Mouse (Mus musculus) myocyte (in vitro differentiated cells): ENCODE measurements around the gene Gpr108. TPM values are rescaled to one million over a fixed set of nuclear protein-coding genes. Genes with fewer than 3 reads are reported as not detected.

ENCODE experiments used
- H3K27me3 ChIP-seq: one replicate; pipeline ENCODE4 v1.6.1; 2011; ENCODE audit not compliant: control insufficient read depth, insufficient read depth, insufficient read length
- H3K36me3 ChIP-seq: one replicate; pipeline ENCODE4 v1.6.1; 2011; ENCODE audit not compliant: control insufficient read depth, insufficient read depth
- H3K4me2 ChIP-seq: one replicate; pipeline ENCODE4 v1.6.1; 2011; ENCODE audit warnings: low read depth, control low read depth
- H3K4me3 ChIP-seq: one replicate; pipeline ENCODE4 v1.5.1; 2011; ENCODE audit warnings: mild to moderate bottlenecking, control low read depth, moderate library complexity
- H3K79me2 ChIP-seq: one replicate; pipeline ENCODE4 v1.6.1; 2011; ENCODE audit not compliant: control insufficient read depth, insufficient read depth
- H3ac ChIP-seq: one replicate; pipeline ENCODE4 v1.6.1; 2011; ENCODE audit not compliant: control insufficient read depth, insufficient read length
- CEBPB ChIP-seq: IDR thresholded peaks from 2 replicates; pipeline ENCODE4 v1.6.1; 2011; ENCODE audit warnings: mild to moderate bottlenecking, moderate library complexity; ENCODE audit not compliant: poor library complexity, insufficient read depth, severe bottlenecking
- E2F4 ChIP-seq: IDR thresholded peaks from one replicate; pipeline ENCODE4 v1.6.1; 2011; ENCODE audit warnings: mild to moderate bottlenecking, control low read depth, moderate library complexity; ENCODE audit not compliant: insufficient read depth
- MAX ChIP-seq: IDR thresholded peaks from one replicate; pipeline ENCODE4 v1.6.1; 2011; ENCODE audit warnings: low read depth, mild to moderate bottlenecking, control low read depth
- MYOD1 ChIP-seq, 3 experiments: IDR thresholded peaks; one replicate each; pipeline ENCODE4 v1.6.1; 2011; ENCODE audit warnings: control low read depth in 2 of 3, low read depth in 2 of 3, mild to moderate bottlenecking in 2 of 3, moderate library complexity in 1 of 3; ENCODE audit not compliant: insufficient read length in 2 of 3, control insufficient read depth in 1 of 3
- MYOG ChIP-seq, 3 experiments: IDR thresholded peaks; one replicate each; pipeline ENCODE4 v1.6.1; 2011; ENCODE audit warnings: control low read depth in 2 of 3, low read depth in 2 of 3, mild to moderate bottlenecking in 2 of 3; ENCODE audit not compliant: insufficient read length in 2 of 3, control insufficient read depth in 1 of 3, insufficient read depth in 1 of 3
- POLR2A ChIP-seq: IDR thresholded peaks from one replicate; pipeline ENCODE4 v1.6.1; 2011; ENCODE audit warnings: low read depth, mild to moderate bottlenecking, control low read depth, moderate library complexity; ENCODE audit not compliant: insufficient read length
- POLR2AphosphoS2 ChIP-seq: IDR thresholded peaks from one replicate; pipeline ENCODE4 v1.6.1; 2011; ENCODE audit warnings: low read depth, control low read depth; ENCODE audit not compliant: insufficient read length
- REST ChIP-seq: IDR thresholded peaks from one replicate; pipeline ENCODE4 v1.6.1; 2011; ENCODE audit warnings: mild to moderate bottlenecking, control low read depth, moderate library complexity; ENCODE audit not compliant: insufficient read depth, insufficient read length
- SRF ChIP-seq: IDR thresholded peaks from one replicate; pipeline ENCODE4 v1.6.1; 2011; ENCODE audit warnings: low read depth; ENCODE audit not compliant: control insufficient read depth, insufficient read length
- TCF12 ChIP-seq: IDR thresholded peaks from one replicate; pipeline ENCODE4 v1.6.1; 2011; ENCODE audit warnings: mild to moderate bottlenecking, control low read depth; ENCODE audit not compliant: poor library complexity, insufficient read depth, severe bottlenecking
- TCF3 ChIP-seq: IDR thresholded peaks from one replicate; pipeline ENCODE4 v1.6.1; 2011; ENCODE audit warnings: low read depth, control low read depth; ENCODE audit not compliant: insufficient read length
- USF1 ChIP-seq: IDR thresholded peaks from one replicate; pipeline ENCODE4 v1.6.1; 2011; ENCODE audit warnings: low read depth, mild to moderate bottlenecking, control low read depth, moderate library complexity
- polyA plus RNA-seq: library from polyadenylated mRNA; unstranded; fragments of >200 nt; fragmentation: generic; extraction: Trizol; gene quantifications from one replicate; pipeline ENCODE4 v1.2.1, GENCODE M21; 2012; ENCODE audit warnings: missing spikeins

The Gpr108 gene
- polyA plus RNA-seq, 1 experiment: 53.9 TPM

DNA sequence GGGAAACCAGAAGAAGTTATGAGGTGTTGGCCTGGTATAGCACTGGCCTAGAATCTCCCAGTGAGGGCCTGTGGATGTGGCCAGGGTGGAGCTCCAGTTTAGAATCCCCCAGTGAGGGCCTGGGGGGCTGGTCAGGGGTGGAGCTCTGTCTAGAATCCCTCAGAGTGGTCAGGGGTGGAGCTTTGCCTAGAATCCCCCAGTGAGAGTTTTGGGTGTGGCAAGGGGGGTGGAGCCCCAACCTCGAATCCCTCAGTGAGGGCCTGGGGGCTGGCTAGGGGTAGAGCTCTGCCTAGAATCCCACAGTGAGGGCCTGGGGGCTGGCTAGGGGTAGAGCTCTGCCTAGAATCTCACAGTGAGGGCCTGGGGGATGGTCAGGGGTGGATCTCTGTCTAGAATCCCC lies 13.6 kb upstream of the Gpr108 start:
- H3K36me3 ChIP-seq: peaks cover 13% of the 10 kb centered on the region
- H3K79me2 ChIP-seq: no peaks in the 10 kb centered on the region
- TF ChIP-seq POLR2AphosphoS2 (no peak), TCF12 (no peak), POLR2A (no peak), CEBPB (no peak), MAX (no peak), MYOG (IDR thresholded peaks at IDR 0.05; ENCODE audit: control insufficient read depth in 1 of 3, insufficient read depth in 1 of 3, insufficient read length in 2 of 3, low read depth in 2 of 3) (no peak), E2F4 (no peak), REST (no peak), MYOD1 (IDR thresholded peaks at IDR 0.05; ENCODE audit: control insufficient read depth in 1 of 3, insufficient read length in 2 of 3, low read depth in 2 of 3) (no peak), TCF3 (no peak)
- H3K27me3 ChIP-seq: no peaks in the 10 kb centered on the region
- no peak overlapping the region for H3K4me2 ChIP-seq
- no peak overlapping the region for H3ac ChIP-seq
- H3K4me3 ChIP-seq: no peak overlapping the region

DNA sequence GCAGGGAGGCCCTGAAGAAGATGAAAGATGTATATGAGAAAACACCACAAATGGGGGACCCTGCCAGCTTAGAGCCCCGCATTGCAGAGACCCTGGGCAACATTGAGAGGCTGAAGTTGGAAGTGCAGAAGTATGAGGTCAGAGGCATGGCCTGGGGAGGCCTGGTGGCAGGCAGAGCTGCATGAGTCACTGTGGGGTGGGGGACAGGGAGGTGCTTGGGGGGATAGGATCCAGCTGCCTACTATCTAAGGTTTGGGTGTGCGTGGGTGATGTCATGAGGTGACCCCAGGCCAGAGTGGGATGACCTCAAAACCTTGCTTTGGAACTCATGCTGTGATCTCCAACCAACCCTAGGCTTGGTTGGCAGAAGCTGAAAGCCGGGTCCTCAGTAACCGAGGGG lies 13.0 kb upstream of the Gpr108 start:
- TF ChIP-seq USF1: no peak
- TF ChIP-seq E2F4: no peak
- no peak for TF ChIP-seq SRF
- TF ChIP-seq REST: no peak
- no peak for TF ChIP-seq POLR2AphosphoS2
- TF ChIP-seq POLR2A: no peak
- no peak for TF ChIP-seq TCF12
- no peak for TF ChIP-seq MYOD1 (IDR thresholded peaks at IDR 0.05; ENCODE audit: control insufficient read depth in 1 of 3, insufficient read length in 2 of 3, low read depth in 2 of 3)
- no peak for TF ChIP-seq CEBPB
- no peak for TF ChIP-seq MAX
- TF ChIP-seq TCF3: no peak
- no peak for TF ChIP-seq MYOG (IDR thresholded peaks at IDR 0.05; ENCODE audit: control insufficient read depth in 1 of 3, insufficient read depth in 1 of 3, insufficient read length in 2 of 3, low read depth in 2 of 3)
- Histone ChIP-seq H3K4me2 (no peak overlapping the region), H3K4me3 (no peak overlapping the region)

GRCm38 (mm10) chr17:57260351-57260750 lies 12.1 kb upstream of the Gpr108 start:
- H3K4me3 ChIP-seq: no peak overlapping the region
- H3ac ChIP-seq: no peak overlapping the region
- TF ChIP-seq TCF12: no peak
- no peak for TF ChIP-seq POLR2A
- no peak for TF ChIP-seq E2F4
- no peak for TF ChIP-seq CEBPB
- no peak for TF ChIP-seq MAX
- no peak for TF ChIP-seq TCF3
- TF ChIP-seq MYOD1 (IDR thresholded peaks at IDR 0.05; ENCODE audit: control insufficient read depth in 1 of 3, insufficient read length in 2 of 3, low read depth in 2 of 3): no peak
- TF ChIP-seq SRF: no peak

More for the DNA sequence above, 13.0 kb upstream of the Gpr108 start:
- Histone ChIP-seq H3K36me3 (peaks cover 16% of the 10 kb centered on the region), H3K27me3 (no peaks in the 10 kb centered on the region), H3K79me2 (no peaks in the 10 kb centered on the region), H3ac (no peak overlapping the region)

GRCm38 (mm10) chr17:57259742-57260141 lies 11.5 kb upstream of the Gpr108 start:
- TF ChIP-seq POLR2A (no peak), MAX (no peak), POLR2AphosphoS2 (no peak), E2F4 (no peak), USF1 (no peak), SRF (no peak), REST (no peak), TCF3 (no peak), TCF12 (no peak), CEBPB (no peak)
- Histone ChIP-seq H3K27me3 (no peaks in the 10 kb centered on the region), H3ac (no peak overlapping the region), H3K4me3 (no peak overlapping the region), H3K79me2 (no peaks in the 10 kb centered on the region), H3K36me3 (peaks cover 16% of the 10 kb centered on the region), H3K4me2 (no peak overlapping the region)

More at GRCm38 (mm10) chr17:57260351-57260750, 12.1 kb upstream of the Gpr108 start:
- Histone ChIP-seq H3K36me3 (peaks cover 16% of the 10 kb centered on the region), H3K4me2 (no peak overlapping the region), H3K79me2 (no peaks in the 10 kb centered on the region), H3K27me3 (no peaks in the 10 kb centered on the region)

- no peak overlapping the region for H3K4me2 ChIP-seq
- no peaks in the 10 kb centered on the region for H3K79me2 ChIP-seq
- H3K27me3 ChIP-seq: no peaks in the 10 kb centered on the region
- TF ChIP-seq USF1 (no peak), REST (no peak), MYOD1 (IDR thresholded peaks at IDR 0.05; ENCODE audit: control insufficient read depth in 1 of 3, insufficient read length in 2 of 3, low read depth in 2 of 3) (no peak), TCF12 (no peak), CEBPB (no peak), MYOG (IDR thresholded peaks at IDR 0.05; ENCODE audit: control insufficient read depth in 1 of 3, insufficient read depth in 1 of 3, insufficient read length in 2 of 3, low read depth in 2 of 3) (no peak), POLR2AphosphoS2 (no peak), MAX (no peak), E2F4 (no peak)
- peaks cover 16% of the 10 kb centered on the region for H3K36me3 ChIP-seq
- no peak overlapping the region for H3ac ChIP-seq
- H3K4me3 ChIP-seq: no peak overlapping the region
Observed at GRCm38 (mm10) chr17:57258191-57258590, 9.9 kb upstream of the Gpr108 start.
